Mouse (Mus musculus): ENCODE measurements around the gene Chsy1. TPM values are rescaled to one million over a fixed set of nuclear protein-coding genes. Genes with fewer than 3 reads are reported as not detected.

Chsy1 gene
- polyA plus RNA-seq, 1 experiment from 2014 or later: 11.7 TPM

DNA sequence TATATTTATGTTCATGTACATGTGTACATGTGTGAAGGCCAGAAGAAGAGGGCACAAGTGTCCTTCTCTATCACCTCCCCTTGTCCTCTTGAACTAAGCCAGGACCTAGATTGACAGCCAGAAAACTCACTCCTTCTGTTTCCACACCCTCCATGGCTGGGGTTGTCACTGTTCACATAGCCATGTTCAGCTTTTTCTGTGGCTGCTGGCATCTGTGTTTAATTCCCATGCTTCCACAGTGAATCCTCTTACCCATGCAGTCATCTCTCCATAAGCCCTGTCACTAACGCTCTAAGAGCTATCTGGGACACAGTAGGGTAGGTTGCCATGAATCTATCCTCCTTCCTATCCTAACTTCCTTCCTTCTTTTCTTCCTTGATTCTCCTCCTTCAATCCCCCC is 86.6 kb downstream of the Chsy1 start:
- H3K27me3 ChIP-seq (replicated peaks): no peaks in the 10 kb centered on the region
- H3K4me3 ChIP-seq: no peak overlapping the region
- peaks cover 67% of the 10 kb centered on the region for H3K4me1 ChIP-seq
- H3K9ac ChIP-seq: peak overlapping the region; percentile 41
- WGBS: 12% methylated on average over 1 of the region's 1 CpGs
- H3K9me3 ChIP-seq: no peaks in the 10 kb centered on the region
- no peak for ATAC-seq (ENCODE audit: extremely low read depth, insufficient number of reproducible peaks, low FRiP score, low TSS enrichment)
- peak overlapping the region; percentile 96 for H3K27ac ChIP-seq (replicated peaks)
- H3K4me2 ChIP-seq: peak overlapping the region; percentile 56
- H3K36me3 ChIP-seq: no peaks in the 10 kb centered on the region

DNA sequence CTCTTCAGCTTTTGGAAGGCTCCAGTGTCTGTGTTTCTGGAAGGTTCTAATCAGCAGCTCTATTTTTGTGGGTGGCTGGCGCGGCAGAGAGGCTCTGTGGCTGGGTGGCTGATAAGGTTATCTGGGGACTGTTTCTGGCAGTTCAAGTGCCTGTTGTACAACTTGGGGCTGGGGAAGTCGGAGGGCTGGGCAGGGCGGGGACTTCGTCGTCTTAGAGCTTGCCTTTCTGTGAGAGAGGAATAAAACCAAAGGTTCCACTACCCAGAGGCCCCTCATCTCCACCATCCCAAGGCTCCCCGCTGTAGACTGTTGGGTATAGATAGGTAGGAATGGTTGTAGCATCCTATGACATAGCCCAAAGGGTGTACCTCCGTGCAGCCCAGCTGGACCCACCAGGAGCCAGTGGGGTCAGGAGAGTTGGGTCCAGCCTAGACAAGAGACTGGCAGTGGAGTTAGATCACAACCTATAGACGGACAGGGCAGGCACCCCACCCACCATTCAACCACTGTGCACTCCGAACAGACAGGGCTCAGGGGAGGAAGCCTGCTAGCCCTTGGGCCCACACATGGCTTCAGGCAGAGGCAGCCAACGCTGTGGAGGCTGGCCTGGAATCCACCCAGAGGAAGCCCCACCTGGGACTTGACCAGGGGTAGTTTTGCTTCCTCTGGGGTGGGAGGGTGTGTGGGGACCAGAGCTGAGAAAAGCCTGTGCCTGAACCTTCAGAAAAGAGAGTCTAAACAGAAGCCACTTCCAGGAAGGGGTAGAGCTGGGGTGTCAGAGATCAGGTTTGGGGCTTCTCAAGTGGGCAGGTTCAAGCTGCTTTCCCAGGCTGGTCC is 87.5 kb downstream of the Chsy1 start:
- 15% methylated on average over 11 of the region's 11 CpGs for WGBS
- H3K4me3 ChIP-seq: 0 out of 2 replicates have a peak overlapping the region, but pooled peaks have one; percentile 1

DNA sequence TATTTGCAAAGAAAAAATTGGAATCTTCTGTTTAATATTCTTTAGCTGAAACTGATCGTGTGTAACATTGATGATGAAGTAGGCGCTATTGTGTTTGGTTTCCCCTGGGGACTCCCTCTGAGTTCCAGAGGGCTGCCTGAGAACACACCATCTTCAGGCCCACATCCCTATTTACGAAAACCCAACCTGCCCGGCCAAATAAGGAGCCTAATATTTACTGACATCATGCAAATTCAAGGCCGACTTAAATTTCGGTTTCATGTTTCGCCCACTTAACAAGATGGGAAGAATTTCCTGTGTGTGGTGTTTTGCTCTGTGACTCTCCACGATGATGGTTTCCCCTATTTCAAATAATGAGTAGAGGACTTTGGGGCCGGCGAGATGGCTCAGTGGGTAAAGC is 89.1 kb downstream of the Chsy1 start:
- peak overlapping the region; percentile 61 for H3K27ac ChIP-seq (replicated peaks)
- peaks cover 71% of the 10 kb centered on the region for H3K4me1 ChIP-seq

More for the DNA sequence above, 87.5 kb downstream of the Chsy1 start:
- Histone ChIP-seq H3K36me3 (no peaks in the 10 kb centered on the region), H3K9ac (peak overlapping the region; percentile 55), H3K9me3 (no peaks in the 10 kb centered on the region), H3K27me3 (replicated peaks) (no peaks in the 10 kb centered on the region), H3K4me1 (peaks cover 74% of the 10 kb centered on the region), H3K27ac (replicated peaks) (peak overlapping the region; percentile 96), H3K4me2 (peak overlapping the region; percentile 56)
- ATAC-seq (ENCODE audit: extremely low read depth, insufficient number of reproducible peaks, low FRiP score, low TSS enrichment): peak; percentile 56; the same call in 1 of the 2 replicates

DNA sequence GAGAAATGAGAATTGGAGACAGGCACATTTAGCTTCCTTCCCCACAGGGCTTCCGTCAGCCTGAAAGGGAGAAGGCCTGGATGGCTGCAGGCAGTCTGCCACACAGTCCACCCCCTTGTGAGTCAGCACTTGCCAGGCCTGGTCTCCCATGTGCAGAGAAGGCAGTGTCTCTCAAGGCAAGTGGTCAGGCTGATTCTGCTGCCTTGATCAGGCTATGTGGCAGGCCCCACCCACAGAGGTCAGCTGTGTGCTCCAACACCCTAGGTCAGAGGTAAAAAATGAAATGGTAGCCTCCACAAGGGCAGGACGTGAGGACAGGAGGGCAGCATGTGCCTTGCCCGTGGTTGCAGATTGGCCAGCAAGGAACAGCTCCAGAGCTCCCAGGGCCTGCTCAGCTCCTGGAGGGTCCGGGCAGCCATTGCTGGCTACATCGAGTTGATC is 90.1 kb downstream of the Chsy1 start:
- Histone ChIP-seq H3K27ac (replicated peaks) (peak overlapping the region; percentile 61), H3K27me3 (replicated peaks) (no peaks in the 10 kb centered on the region)
- peak; percentile 65; the same call in 1 of the 2 replicates for ATAC-seq (ENCODE audit: extremely low read depth, insufficient number of reproducible peaks, low FRiP score, low TSS enrichment)

More for the DNA sequence above, 89.1 kb downstream of the Chsy1 start:
- Histone ChIP-seq H3K4me2 (no peak overlapping the region), H3K36me3 (no peaks in the 10 kb centered on the region), H3K27me3 (replicated peaks) (no peaks in the 10 kb centered on the region), H3K9ac (no peak overlapping the region), H3K9me3 (no peaks in the 10 kb centered on the region), H3K4me3 (no peak overlapping the region)
- no peak for ATAC-seq (ENCODE audit: extremely low read depth, insufficient number of reproducible peaks, low FRiP score, low TSS enrichment)
- WGBS: 85% methylated on average over 10 of the region's 10 CpGs

DNA sequence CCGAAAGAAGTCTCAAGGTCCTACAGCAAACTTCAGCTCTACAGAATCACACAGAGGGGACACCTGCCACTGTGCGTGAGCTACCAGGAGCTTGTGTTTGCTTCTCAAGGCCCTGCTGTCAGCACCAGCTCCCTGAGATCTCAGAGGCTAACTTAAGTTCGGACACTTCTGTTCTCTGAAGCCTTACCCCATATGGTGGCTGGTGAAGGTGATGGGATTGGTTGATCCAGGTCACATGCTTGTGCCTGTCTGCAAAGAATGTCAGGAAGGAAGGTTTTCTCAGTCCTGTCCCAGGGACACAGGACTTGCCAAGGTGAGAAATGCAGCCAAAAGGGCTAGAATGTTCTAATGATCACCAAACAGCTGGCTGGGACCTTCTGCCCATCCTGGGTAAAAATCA is 91.1 kb downstream of the Chsy1 start:
- Histone ChIP-seq H3K4me2 (no peak overlapping the region), H3K9me3 (peaks cover 5% of the 10 kb centered on the region), H3K36me3 (no peaks in the 10 kb centered on the region), H3K27ac (replicated peaks) (peak overlapping the region; percentile 30), H3K4me1 (peaks cover 58% of the 10 kb centered on the region), H3K4me3 (no peak overlapping the region), H3K27me3 (replicated peaks) (no peaks in the 10 kb centered on the region), H3K9ac (no peak overlapping the region)
- no peak for ATAC-seq (ENCODE audit: extremely low read depth, insufficient number of reproducible peaks, low FRiP score, low TSS enrichment)
- 67% methylated on average over 3 of the region's 3 CpGs for WGBS

More for the DNA sequence above, 90.1 kb downstream of the Chsy1 start:
- WGBS: 70% methylated on average over 5 of the region's 5 CpGs
- Histone ChIP-seq H3K36me3 (no peaks in the 10 kb centered on the region), H3K9me3 (no peaks in the 10 kb centered on the region), H3K4me3 (no peak overlapping the region), H3K4me2 (peak overlapping the region; percentile 34), H3K9ac (peak overlapping the region; percentile 61; the same call in 1 of the 2 replicates), H3K4me1 (peaks cover 68% of the 10 kb centered on the region)

DNA sequence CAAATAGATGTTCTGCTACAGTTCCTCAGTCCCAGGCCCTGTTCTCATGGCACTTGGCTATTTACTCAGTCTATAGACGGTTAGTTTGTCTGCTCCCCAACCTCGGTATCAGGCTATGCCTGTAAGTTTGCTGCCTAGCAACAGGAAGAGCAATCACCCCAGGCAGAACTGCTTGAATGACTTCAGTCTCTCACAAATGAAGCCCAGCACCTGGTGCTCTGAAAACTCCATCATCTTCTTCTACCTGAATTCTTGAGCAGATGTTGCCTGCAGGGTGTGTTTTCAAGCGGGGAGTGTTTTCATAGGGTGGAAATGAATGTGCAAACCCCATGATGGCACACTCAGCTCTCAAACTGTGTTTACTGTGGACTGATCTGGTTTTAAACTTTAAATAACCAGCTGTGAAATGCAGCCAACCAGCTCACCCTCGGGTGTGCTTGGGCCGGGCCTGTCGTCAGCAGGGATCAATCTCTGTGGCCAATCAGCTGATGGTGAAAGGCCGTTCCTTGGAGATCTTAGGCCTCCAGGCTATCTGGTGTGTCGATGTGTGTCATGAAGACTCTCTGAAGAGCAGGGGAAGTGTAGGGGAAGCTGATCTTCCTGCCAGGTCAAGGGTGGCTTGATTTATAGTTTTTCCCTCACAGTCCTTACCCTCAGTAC is 91.6 kb downstream of the Chsy1 start:
- no peaks in the 10 kb centered on the region for H3K36me3 ChIP-seq
- H3K27ac ChIP-seq (replicated peaks): peak overlapping the region; percentile 30
- H3K9ac ChIP-seq: no peak overlapping the region
- 24% methylated on average over 8 of the region's 8 CpGs for WGBS
- no peak for ATAC-seq (ENCODE audit: extremely low read depth, insufficient number of reproducible peaks, low FRiP score, low TSS enrichment)
- peaks cover 5% of the 10 kb centered on the region for H3K9me3 ChIP-seq
- H3K4me2 ChIP-seq: no peak overlapping the region
- no peaks in the 10 kb centered on the region for H3K27me3 ChIP-seq (replicated peaks)
- peaks cover 53% of the 10 kb centered on the region for H3K4me1 ChIP-seq
- no peak overlapping the region for H3K4me3 ChIP-seq

DNA sequence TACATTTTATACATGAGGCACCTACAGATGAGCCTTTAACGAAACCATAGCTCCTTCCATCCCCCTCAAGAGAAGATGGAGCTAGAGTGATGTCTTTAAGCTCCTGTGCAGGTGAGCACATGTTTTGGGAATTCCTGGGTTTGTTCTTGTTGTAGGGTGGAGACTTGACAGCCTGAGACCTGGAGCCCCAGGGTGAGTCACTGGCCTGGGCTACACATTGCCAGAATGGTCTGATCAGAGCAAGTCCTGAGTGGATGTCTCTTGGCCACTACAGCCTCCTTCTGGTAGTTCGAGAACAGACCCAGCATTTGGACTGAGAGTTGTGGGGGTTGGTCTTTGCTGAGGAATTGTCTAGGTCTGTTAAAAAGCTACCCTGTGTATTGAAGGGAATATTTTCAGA is 92.3 kb downstream of the Chsy1 start:
- WGBS: 84% methylated on average over 2 of the region's 2 CpGs
- H3K4me3 ChIP-seq: no peak overlapping the region
- peaks cover 45% of the 10 kb centered on the region for H3K4me1 ChIP-seq
- H3K9ac ChIP-seq: no peak overlapping the region
- no peak overlapping the region for H3K4me2 ChIP-seq
- H3K36me3 ChIP-seq: no peaks in the 10 kb centered on the region
- H3K9me3 ChIP-seq: peaks cover 5% of the 10 kb centered on the region
- no peak for ATAC-seq (ENCODE audit: extremely low read depth, insufficient number of reproducible peaks, low FRiP score, low TSS enrichment)
- H3K27ac ChIP-seq (replicated peaks): no peak overlapping the region; the same call in 1 of the 2 replicates
- H3K27me3 ChIP-seq (replicated peaks): no peaks in the 10 kb centered on the region

DNA sequence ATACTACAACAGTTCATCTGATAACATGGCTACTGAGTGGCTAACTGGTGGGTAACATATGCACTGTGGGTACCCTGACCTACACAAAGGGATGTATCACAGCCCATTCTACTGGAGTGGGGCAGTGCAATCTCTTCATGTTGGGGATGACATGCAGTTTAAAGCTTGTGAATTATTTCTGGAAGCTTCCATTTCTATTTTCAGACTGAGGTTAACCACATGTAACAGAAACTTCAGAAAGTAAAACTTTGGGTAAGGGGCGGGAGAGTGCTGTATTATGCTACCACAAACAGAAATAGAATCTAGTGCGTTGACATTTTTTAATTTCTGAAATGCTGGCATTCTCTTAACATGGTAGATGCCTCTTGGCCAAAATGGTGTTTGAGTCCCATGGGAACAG is 100.6 kb downstream of the Chsy1 start:
- no peak overlapping the region for H3K27ac ChIP-seq (replicated peaks)
- H3K9me3 ChIP-seq: peaks cover 11% of the 10 kb centered on the region
- H3K4me2 ChIP-seq: no peak overlapping the region
- no peaks in the 10 kb centered on the region for H3K27me3 ChIP-seq (replicated peaks)
- H3K36me3 ChIP-seq: no peaks in the 10 kb centered on the region
- no peak overlapping the region for H3K9ac ChIP-seq
- no peak for ATAC-seq (ENCODE audit: extremely low read depth, insufficient number of reproducible peaks, low FRiP score, low TSS enrichment)
- 73% methylated on average over 2 of the region's 2 CpGs for WGBS
- no peaks in the 10 kb centered on the region for H3K4me1 ChIP-seq
- no peak overlapping the region for H3K4me3 ChIP-seq

DNA sequence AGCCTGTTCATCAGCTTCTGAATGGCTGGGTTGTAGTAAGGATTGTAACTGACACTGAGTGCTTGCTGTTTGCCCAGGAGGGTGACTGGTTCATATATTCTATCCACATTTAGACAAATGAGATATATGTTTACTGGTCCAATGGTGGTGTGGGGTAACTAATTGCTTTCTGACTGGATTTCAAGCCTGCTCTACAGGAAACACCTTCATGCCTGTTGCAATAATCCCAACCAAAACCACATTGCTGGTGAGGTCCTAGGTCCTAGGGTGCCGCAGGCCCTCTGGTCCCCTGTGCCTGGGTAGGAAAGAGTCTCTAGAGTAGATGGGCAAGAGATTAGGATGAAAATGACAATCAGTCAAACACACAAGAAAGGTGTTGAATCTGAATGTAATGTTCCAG is 103.6 kb downstream of the Chsy1 start:
- WGBS: 77% methylated on average over 1 of the region's 1 CpGs

DNA sequence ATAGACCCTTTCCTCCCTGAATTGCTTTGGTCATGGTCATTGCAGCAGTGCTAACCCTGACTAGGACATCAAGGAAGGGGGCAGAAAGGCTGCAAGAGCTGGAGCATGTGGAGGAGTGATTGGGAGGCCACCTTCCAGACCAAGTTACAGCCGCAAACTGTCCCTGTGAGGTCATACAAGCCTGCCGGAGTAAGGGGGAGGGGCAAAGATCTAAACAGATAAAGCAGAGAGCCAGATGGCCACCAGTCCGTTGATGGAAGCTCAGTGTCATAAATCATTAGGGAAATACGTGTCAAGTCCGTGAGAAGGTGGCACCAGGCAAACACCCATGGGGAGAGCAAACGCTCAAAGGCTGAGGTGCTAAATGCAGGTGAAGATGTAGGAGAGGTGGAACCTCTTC is 105.2 kb downstream of the Chsy1 start:
- Histone ChIP-seq H3K4me3 (no peak overlapping the region), H3K27ac (replicated peaks) (no peak overlapping the region), H3K36me3 (no peaks in the 10 kb centered on the region), H3K27me3 (replicated peaks) (no peaks in the 10 kb centered on the region), H3K4me2 (no peak overlapping the region), H3K9ac (no peak overlapping the region), H3K4me1 (peaks cover 27% of the 10 kb centered on the region), H3K9me3 (no peaks in the 10 kb centered on the region)
- no peak for ATAC-seq (ENCODE audit: extremely low read depth, insufficient number of reproducible peaks, low FRiP score, low TSS enrichment)
- WGBS: 70% methylated on average over 6 of the region's 6 CpGs

More for the DNA sequence above, 103.6 kb downstream of the Chsy1 start:
- ATAC-seq (ENCODE audit: extremely low read depth, insufficient number of reproducible peaks, low FRiP score, low TSS enrichment): no peak
- Histone ChIP-seq H3K27me3 (replicated peaks) (no peaks in the 10 kb centered on the region), H3K36me3 (no peaks in the 10 kb centered on the region), H3K27ac (replicated peaks) (no peak overlapping the region), H3K4me3 (no peak overlapping the region), H3K4me2 (no peak overlapping the region), H3K4me1 (peaks cover 11% of the 10 kb centered on the region), H3K9me3 (no peaks in the 10 kb centered on the region), H3K9ac (no peak overlapping the region)

DNA sequence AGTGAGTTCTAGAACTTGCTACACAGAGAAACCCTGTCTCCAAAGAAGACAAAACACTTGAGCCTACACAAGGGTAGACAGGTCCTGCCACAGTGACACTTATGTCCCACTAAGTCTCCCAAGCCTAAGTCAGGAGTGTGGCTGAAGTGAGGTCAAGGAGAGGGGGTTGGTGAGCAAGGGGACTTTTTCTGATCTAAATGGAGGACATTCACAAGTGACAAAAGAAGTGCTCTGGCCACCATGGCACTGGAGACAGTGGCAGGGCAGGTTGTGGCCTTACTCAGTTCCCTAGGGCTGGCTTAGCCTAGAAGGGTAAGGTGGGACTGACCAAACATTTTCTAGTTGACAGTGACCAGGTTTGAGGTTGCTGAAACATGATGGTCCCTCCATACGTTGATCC is 106.6 kb downstream of the Chsy1 start:
- no peak for ATAC-seq (ENCODE audit: extremely low read depth, insufficient number of reproducible peaks, low FRiP score, low TSS enrichment)
- no peak overlapping the region for H3K9ac ChIP-seq
- no peaks in the 10 kb centered on the region for H3K27me3 ChIP-seq (replicated peaks)
- H3K36me3 ChIP-seq: no peaks in the 10 kb centered on the region
- peaks cover 31% of the 10 kb centered on the region for H3K4me1 ChIP-seq
- H3K27ac ChIP-seq (replicated peaks): no peak overlapping the region
- 91% methylated on average over 1 of the region's 1 CpGs for WGBS
- no peak overlapping the region for H3K4me2 ChIP-seq
- no peaks in the 10 kb centered on the region for H3K9me3 ChIP-seq
- H3K4me3 ChIP-seq: no peak overlapping the region

All from heart, embryonic 13.5 days (tissue).